Mouse (Mus musculus): ENCODE measurements around the gene Ralgds.

GRCm38 (mm10) chr2:28576815-28577214 is 63.9 kb downstream of the Ralgds start:
- no peak for TF ChIP-seq EP300 (IDR thresholded peaks at IDR 0.05; ENCODE audit: insufficient read depth, low read depth, low read length)
- TF ChIP-seq POLR2A (IDR thresholded peaks at IDR 0.05; ENCODE audit: insufficient read depth, low read length), result no peak
- TF ChIP-seq CTCF (IDR thresholded peaks at IDR 0.05; ENCODE audit: low read depth, low read length), result no peak
